Mouse (Mus musculus) limb, embryonic 14.5 days (tissue): ENCODE measurements around the gene Pgc. TPM values are rescaled to one million over a fixed set of nuclear protein-coding genes. Genes with fewer than 3 reads are reported as not detected.

Experiments
- ATAC-seq: fragments of 200-750 bp; cut with Nextera tagmentation; 2 replicates; pipeline ENCODE4 v1.8.0; 2017; ENCODE audit warnings: low read depth, moderate number of reproducible peaks, moderate TSS enrichment; ENCODE audit not compliant: low FRiP score
- DNase-seq: peaks from one replicate; pipeline ENCODE4 v3.0.0-alpha.2; 2015; ENCODE audit warnings: low spot score
- H3K27ac ChIP-seq: fragments of 300-500 bp; sonication (generic); replicated peaks from 2 replicates; pipeline ENCODE4 v1.5.1; 2014; ENCODE audit warnings: low read depth, mild to moderate bottlenecking, low read length, moderate library complexity, mixed read lengths
- H3K27me3 ChIP-seq: fragments of 300-500 bp; sonication (generic); 2 replicates; pipeline ENCODE4 v1.6.1; 2014; ENCODE audit warnings: low read length, mixed read lengths; ENCODE audit not compliant: control insufficient read depth, insufficient read depth
- H3K36me3 ChIP-seq: fragments of 300-500 bp; sonication (generic); 2 replicates; pipeline ENCODE4 v1.6.1; 2014; ENCODE audit warnings: mild to moderate bottlenecking, low read length, moderate library complexity, mixed read lengths; ENCODE audit not compliant: control insufficient read depth, insufficient read depth
- H3K4me1 ChIP-seq: fragments of 300-500 bp; sonication (generic); 2 replicates; pipeline ENCODE4 v1.6.1; 2014; ENCODE audit warnings: antibody characterized with exemption, low read length, mixed read lengths; ENCODE audit not compliant: control insufficient read depth, insufficient read depth
- H3K4me2 ChIP-seq: fragments of 300-500 bp; sonication (generic); replicated peaks from 2 replicates; pipeline ENCODE4 v1.6.1; 2014; ENCODE audit warnings: low read depth, mild to moderate bottlenecking, low read length, moderate library complexity; ENCODE audit not compliant: severe bottlenecking
- H3K4me3 ChIP-seq: fragments of 300-500 bp; sonication (generic); replicated peaks from 2 replicates; pipeline ENCODE4 v1.5.1; 2014; ENCODE audit warnings: low read length
- H3K9ac ChIP-seq: fragments of 300-500 bp; sonication (generic); 2 replicates; pipeline ENCODE4 v1.6.1; 2014; ENCODE audit warnings: mild to moderate bottlenecking, low read depth, low read length, moderate library complexity; ENCODE audit not compliant: severe bottlenecking
- H3K9me3 ChIP-seq: fragments of 300-500 bp; sonication (generic); 2 replicates; pipeline ENCODE4 v1.6.1; 2016; ENCODE audit warnings: low read length; ENCODE audit not compliant: control insufficient read depth
- POLR2A ChIP-seq: fragments of 200-500 bp; IDR thresholded peaks from 2 replicates; pipeline ENCODE4 v1.8.0; 2012; ENCODE audit warnings: inconsistent platforms, mild to moderate bottlenecking, moderate library complexity, borderline replicate concordance; ENCODE audit not compliant: insufficient read depth, insufficient read length; ENCODE audit errors: extremely low read depth
- WGBS: fragments of 180-500 bp; shearing (Covaris S2); extraction: QIAGEN DNeasy Blood & Tissue Kit; methylation state at CpG from one replicate; pipeline ENCODE4 v1.1.7; 2014; 5-methylcytosine and 5-hydroxymethylcytosine counted together
- polyA plus RNA-seq, 2 experiments: library from polyadenylated mRNA; depleted of rRNA in 1 of 2; stranded (reverse) in 1 of 2; unstranded in 1 of 2; fragments of >200 nt; fragmentation: Nextera tagmentation in 1 of 2; extraction: Ambion mirVana in 1 of 2; gene quantifications; 2 replicates each; pipeline versions ENCODE4 v1.2.1 to v1.2.3; 2012 to 2014

Gene Pgc
- polyA plus RNA-seq, 2 experiments, result 0.18 to 0.55 TPM

DNA sequence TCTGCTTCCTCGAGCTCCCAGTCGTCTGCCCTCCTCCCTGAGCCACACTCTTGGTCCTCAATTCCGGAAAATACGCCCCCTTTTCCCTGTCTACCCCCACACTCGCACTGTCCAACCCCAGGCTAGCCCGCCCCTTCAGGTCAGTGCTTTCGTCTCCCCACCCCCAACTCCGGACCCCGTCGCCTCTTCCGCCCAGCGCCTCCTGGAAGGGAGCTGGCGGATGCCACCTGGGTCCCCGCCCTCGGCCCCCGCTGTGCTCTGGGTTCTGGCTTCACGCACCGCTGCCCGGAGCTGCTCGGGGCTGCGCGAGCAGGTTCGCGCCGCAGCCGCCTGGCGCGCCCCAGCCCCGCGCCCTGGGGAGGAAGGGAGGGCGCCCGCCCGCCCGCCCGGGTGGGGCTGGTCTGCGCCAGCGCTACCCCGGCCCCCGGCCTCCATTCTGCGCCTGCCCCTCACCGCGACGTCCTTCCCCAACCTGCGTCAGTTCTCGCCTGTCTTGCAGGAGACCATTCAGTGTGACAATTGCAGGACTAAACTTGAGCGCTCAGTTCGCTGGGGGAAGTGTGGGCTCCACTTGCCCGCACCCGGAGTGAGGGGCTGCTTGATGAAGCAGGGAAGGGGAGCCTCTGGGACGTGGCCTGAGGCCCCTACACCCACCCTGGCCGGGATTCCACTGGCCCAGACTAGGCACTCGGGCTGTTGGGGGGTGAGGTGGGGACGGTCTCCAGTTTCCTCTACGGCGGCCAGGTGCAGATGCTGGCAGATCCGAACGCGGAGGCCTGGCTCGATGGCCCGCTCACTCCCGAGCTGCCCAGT, 11.6 kb downstream of the Pgc start:
- Histone ChIP-seq H3K4me3 (peak overlapping the region; percentile 73), H3K4me2 (peak overlapping the region; percentile 94), H3K27ac (peak overlapping the region; percentile 84), H3K9ac (peak overlapping the region; percentile 68), H3K9me3 (no peaks in the 10 kb centered on the region), H3K27me3 (no peaks in the 10 kb centered on the region), H3K36me3 (no peaks in the 10 kb centered on the region), H3K4me1 (peaks cover 15% of the 10 kb centered on the region)
- TF ChIP-seq POLR2A, result 0 out of 2 replicates have a peak, but pooled peaks have one; percentile 13
- peak; percentile 58 for ATAC-seq
- peak; percentile 54 for DNase-seq
- WGBS, result under 1% methylated on average over 42 of the region's 61 CpGs

DNA sequence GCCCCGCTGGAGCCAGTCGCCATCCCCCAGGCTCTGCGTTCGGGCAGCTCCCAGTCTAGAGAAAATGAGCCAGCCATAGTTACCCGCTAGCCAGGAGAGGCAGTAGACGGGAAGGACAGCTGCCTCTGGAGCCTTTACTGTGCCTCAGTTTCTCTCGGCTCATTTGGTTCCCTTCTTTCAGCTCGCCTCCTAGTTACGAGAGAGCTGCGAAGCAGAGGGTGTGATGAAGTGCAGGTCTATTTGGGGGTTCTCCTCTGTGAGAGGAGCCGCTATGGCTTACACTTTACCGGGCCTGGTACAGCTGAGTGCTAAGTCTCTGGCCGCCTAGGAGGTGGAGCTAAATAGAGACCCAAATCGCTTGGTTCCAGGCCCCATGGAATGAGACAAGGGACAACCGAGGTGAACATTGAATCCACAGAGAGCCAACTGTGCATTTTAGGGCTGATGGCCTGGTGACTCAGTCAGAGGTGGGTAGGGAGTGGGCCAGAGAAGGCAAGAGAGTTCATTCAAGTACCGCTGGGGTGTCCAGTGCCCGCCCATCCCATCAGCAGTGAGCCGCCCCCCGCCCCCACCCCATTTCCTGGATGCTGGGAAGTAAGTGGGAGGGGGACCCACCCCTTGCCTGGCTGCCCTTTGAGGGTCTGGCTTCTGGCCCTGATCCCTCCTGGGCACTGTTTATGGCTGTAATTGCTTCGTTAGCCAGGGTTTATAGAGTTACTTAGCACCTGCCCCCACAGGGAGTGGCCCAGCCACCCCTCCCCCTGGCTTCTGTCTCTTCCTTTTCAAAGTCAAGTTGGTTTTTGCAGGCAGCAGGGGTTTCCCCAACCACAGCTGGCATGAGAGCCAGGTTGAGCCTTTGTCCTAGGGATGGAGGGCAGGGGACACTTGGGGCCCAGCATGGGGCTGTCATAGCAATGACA, 12.5 kb downstream of the Pgc start:
- TF ChIP-seq POLR2A, result no peak
- peak overlapping the region; percentile 94 for H3K4me2 ChIP-seq
- no peak for ATAC-seq
- peak overlapping the region; percentile 73 for H3K4me3 ChIP-seq
- peak overlapping the region; percentile 68 for H3K9ac ChIP-seq
- peak overlapping the region; percentile 84 for H3K27ac ChIP-seq
- 4% methylated on average over 20 of the region's 20 CpGs for WGBS
- H3K36me3 ChIP-seq, result no peaks in the 10 kb centered on the region
- peaks cover 15% of the 10 kb centered on the region for H3K4me1 ChIP-seq
- H3K9me3 ChIP-seq, result no peaks in the 10 kb centered on the region
- DNase-seq, result peak; percentile 48
- no peaks in the 10 kb centered on the region for H3K27me3 ChIP-seq

GRCm38 (mm10) chr17:47740186-47740585, 13.5 kb downstream of the Pgc start:
- Histone ChIP-seq H3K27me3 (no peaks in the 10 kb centered on the region), H3K9me3 (0 out of 2 replicates have a peak, but pooled peaks cover 5% of the 10 kb centered on the region), H3K4me1 (peaks cover 15% of the 10 kb centered on the region), H3K36me3 (no peaks in the 10 kb centered on the region), H3K27ac (no peak overlapping the region), H3K4me3 (no peak overlapping the region), H3K9ac (no peak overlapping the region), H3K4me2 (no peak overlapping the region)
- DNase-seq (no peak), ATAC-seq (no peak)
- WGBS, result 43% methylated on average over 2 of the region's 2 CpGs
- TF ChIP-seq POLR2A, result no peak

DNA sequence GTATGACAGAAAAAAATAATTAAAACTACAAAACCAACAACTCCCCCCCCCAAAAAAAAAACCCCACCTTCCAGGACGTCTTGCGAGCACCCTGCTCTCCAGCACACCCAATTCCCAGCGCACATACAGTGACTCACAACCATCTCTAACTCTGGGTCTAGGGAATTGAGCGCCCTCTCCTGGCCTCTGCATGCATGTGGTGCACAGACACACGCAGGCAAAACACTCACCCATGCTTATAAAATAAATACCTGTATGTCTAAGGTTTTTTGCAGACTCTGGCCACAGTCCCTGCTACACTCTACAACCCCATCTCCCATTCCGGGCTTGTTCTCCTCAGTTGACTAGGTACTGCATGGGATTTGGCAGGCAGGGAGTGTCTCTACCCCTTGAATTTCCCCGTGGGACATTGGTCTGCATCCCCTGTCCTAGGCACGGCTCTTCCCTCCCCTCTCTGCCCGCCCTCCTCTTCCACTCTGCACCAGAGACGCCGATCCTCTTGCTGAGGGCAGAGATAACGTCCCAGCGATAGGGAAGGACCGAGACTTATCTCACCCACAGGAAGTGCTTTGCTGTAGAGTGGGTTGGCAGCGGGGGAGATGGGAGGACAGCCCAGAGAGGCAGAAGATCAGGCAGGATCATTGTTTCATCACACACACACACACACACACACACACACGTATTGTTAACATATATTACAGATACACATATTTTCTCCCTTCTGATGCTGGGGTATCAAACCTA, 16.5 kb downstream of the Pgc start:
- Histone ChIP-seq H3K27me3 (no peaks in the 10 kb centered on the region), H3K4me2 (no peak overlapping the region), H3K4me3 (no peak overlapping the region), H3K4me1 (peaks cover 15% of the 10 kb centered on the region), H3K27ac (no peak overlapping the region), H3K36me3 (no peaks in the 10 kb centered on the region), H3K9me3 (0 out of 2 replicates have a peak, but pooled peaks cover 5% of the 10 kb centered on the region), H3K9ac (no peak overlapping the region)
- WGBS, result 48% methylated on average over 16 of the region's 16 CpGs
- TF ChIP-seq POLR2A, result no peak
- DNase-seq (no peak), ATAC-seq (no peak)

DNA sequence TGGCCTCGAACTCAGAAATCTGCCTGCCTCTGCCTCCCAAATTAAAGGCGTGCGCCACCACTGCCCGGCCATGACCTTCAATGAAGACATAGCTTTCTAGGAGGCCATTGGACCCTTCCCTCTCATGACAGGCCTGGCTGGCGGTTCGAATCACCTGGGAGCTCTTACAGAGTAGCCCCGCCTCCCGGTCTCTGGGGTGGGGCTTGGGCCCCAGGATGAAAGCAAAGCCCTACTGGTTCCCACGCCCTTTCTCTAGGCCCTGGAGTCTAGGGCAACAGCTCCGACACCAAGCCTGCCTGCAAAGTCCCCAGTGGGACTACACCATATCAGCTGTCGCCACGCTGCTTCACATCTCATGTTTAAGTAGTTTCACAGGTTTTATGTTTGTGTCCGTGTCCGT, 17.4 kb downstream of the Pgc start:
- 0 out of 2 replicates have a peak, but pooled peaks cover 5% of the 10 kb centered on the region for H3K9me3 ChIP-seq
- peaks cover 9% of the 10 kb centered on the region for H3K4me1 ChIP-seq
- no peaks in the 10 kb centered on the region for H3K27me3 ChIP-seq
- DNase-seq (no peak), ATAC-seq (no peak)
- no peak for TF ChIP-seq POLR2A
- no peaks in the 10 kb centered on the region for H3K36me3 ChIP-seq
- H3K27ac ChIP-seq, result no peak overlapping the region
- 94% methylated on average over 14 of the region's 14 CpGs for WGBS
- H3K4me3 ChIP-seq, result no peak overlapping the region
- H3K4me2 ChIP-seq, result no peak overlapping the region
- no peak overlapping the region for H3K9ac ChIP-seq
